Mouse (Mus musculus) testis, adult 2 months (tissue): ENCODE results near the gene Rac3.

Experiments
- CTCF ChIP-seq: fragments of 200-500 bp; IDR thresholded peaks from 2 replicates; pipeline ENCODE4 v1.5.1; 2012; ENCODE audit warnings: low read depth, mild to moderate bottlenecking, inconsistent platforms, low read length, moderate library complexity; ENCODE audit not compliant: control insufficient read depth, insufficient read depth, insufficient replicate concordance
- POLR2A ChIP-seq: fragments of 200-500 bp; IDR thresholded peaks from 2 replicates; pipeline ENCODE4 v1.6.1; 2012; ENCODE audit warnings: low read depth, mild to moderate bottlenecking, inconsistent platforms, low read length, moderate library complexity; ENCODE audit not compliant: control insufficient read depth

DNA sequence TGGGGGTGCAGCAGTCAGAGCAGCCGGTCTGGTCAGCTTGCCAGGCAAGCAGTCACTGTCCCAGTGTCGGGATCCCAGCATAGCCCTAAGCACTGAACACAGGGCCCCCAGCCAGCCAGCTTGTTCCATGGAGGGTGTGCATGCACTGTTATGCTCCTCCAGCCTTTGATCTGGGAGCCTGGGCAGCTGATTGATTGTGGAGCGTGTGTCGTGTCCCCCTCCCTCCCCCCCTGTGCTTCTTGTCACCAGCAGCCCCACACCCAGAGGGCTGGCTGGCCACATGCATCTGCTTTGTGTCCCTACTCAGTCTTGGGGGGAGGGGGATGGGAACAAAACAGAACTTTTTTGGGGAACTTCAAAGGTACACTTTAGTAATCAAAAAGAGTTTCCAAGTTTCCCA lies 26.1 kb upstream of the Rac3 start:
- no peak for TF ChIP-seq POLR2A
- TF ChIP-seq CTCF = no peak
